21 mouse cellular contexts compared by ENCODE assay signal in the genomic region with DNA sequence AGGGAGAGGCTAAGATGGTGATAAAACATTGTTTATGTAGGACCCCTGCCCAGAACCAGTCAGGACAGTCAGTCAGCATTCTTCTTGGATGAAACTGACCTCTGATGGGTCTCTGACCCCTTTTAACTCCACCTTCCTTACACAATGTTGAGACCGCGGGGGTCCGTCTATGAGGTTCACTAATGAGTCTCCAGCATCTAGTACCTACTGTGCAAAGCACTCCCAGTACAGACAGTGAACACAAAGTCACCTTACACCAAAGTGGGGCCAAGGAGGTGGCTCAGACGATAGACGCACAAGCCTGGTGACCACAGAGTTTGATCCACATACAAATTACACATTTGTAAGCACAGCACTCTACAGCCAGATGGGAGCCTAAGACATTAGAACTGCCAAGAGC. TPM values are rescaled to one million over a fixed set of nuclear protein-coding genes. Genes with fewer than 3 reads are reported as not detected.
A peak's percentile ranks its signal among the peaks of the same experiment; 100 is the strongest.
DNase-seq lines count a peak whose midpoint lies in the region; ATAC-seq lines count a peak whose summit lies in the region.
"Had no signal": no experiment of that assay in that cellular context is flagged by ENCODE, and none has a peak within 500 bp of the region (broad histone marks: within the 10 kb centered on the region; RNA-seq: fewer than 3 reads in every experiment).

No protein-coding gene starts in this region.

- WGBS in heart, embryonic 12.5 days: 63% methylated on average over 5 of the region's 5 CpGs
- WGBS in kidney, embryonic 16.5 days: 51% methylated on average over 5 of the region's 5 CpGs

- H3K4me2 ChIP-seq in heart, embryonic 12.5 days: no peak overlapping the region
- no peak overlapping the region for H3K4me2 ChIP-seq in kidney, embryonic 16.5 days (replicated peaks; ENCODE audit: low read depth, low read length)
- H3K4me2 ChIP-seq: limb, embryonic 13.5 days; liver, embryonic 11.5 days; lung, embryonic 15.5 days had no signal

- H3K36me3 ChIP-seq in heart, embryonic 12.5 days: 0 out of 2 replicates have a peak, but pooled peaks cover 3% of the 10 kb centered on the region
- H3K36me3 ChIP-seq in kidney, embryonic 16.5 days (ENCODE audit: insufficient read depth, low read length): 0 out of 2 replicates have a peak, but pooled peaks cover 3% of the 10 kb centered on the region
- H3K36me3 ChIP-seq: limb, embryonic 13.5 days; lung, embryonic 15.5 days had no signal

- H3K9ac ChIP-seq in heart, embryonic 12.5 days: no peak overlapping the region
- H3K9ac ChIP-seq in kidney, embryonic 16.5 days (replicated peaks; ENCODE audit: low read length): no peak overlapping the region
- H3K9ac ChIP-seq: limb, embryonic 13.5 days; lung, embryonic 15.5 days had no signal

- peak; percentile 29; the same call in 1 of the 2 replicates for ATAC-seq in heart, embryonic 12.5 days (ENCODE audit: insufficient number of reproducible peaks, low FRiP score)
- ATAC-seq in kidney, embryonic 16.5 days (ENCODE audit: low FRiP score, low TSS enrichment): peak; percentile 12; the same call in 1 of the 2 replicates
- no peak for ATAC-seq in cerebellum, adult (ENCODE audit: insufficient number of reproducible peaks, low FRiP score, low TSS enrichment)
- ATAC-seq: CD4-positive, CD25-positive, alpha-beta regulatory T cell, adult 4 months; intestine, embryonic 16.5 days had no signal

- DNase-seq in heart, adult 8-10 months (ENCODE audit: low spot score): no peak
- DNase-seq in kidney, adult 8-10 months: no peak
- DNase-seq in ES-CJ7 (ENCODE audit: low read depth, low spot score) (peak; percentile 37), R1 (ENCODE audit: low read depth, low spot score) (peak; percentile 58)
- no peak for DNase-seq in adrenal gland, adult 8-10 months
- DNase-seq: adrenal gland, postnatal 10 days; cerebellum, adult 18-20 months; cerebellum, postnatal 14 days; gastrocnemius, postnatal 25 days; kidney, postnatal 36 days; midbrain, embryonic 14.5 days had no signal

- H3K4me3 ChIP-seq in heart, embryonic 12.5 days: no peak overlapping the region
- no peak overlapping the region for H3K4me3 ChIP-seq in kidney, embryonic 16.5 days (ENCODE audit: low read length)
- H3K4me3 ChIP-seq: erythroblast, embryonic 14.5 days; layer of hippocampus, adult 2 months; limb, embryonic 13.5 days; lung, embryonic 15.5 days had no signal

- no peaks in the 10 kb centered on the region for H3K9me3 ChIP-seq in heart, embryonic 12.5 days (replicated peaks)
- H3K9me3 ChIP-seq in kidney, embryonic 16.5 days (ENCODE audit: low read length): no peaks in the 10 kb centered on the region
- H3K9me3 ChIP-seq: limb, embryonic 13.5 days; lung, embryonic 15.5 days had no signal

- H3K4me1 ChIP-seq in heart, embryonic 12.5 days (replicated peaks): peaks cover 26% of the 10 kb centered on the region
- H3K4me1 ChIP-seq in kidney, embryonic 16.5 days (ENCODE audit: insufficient read depth, low read length): peaks cover 15% of the 10 kb centered on the region
- H3K4me1 ChIP-seq: lung, embryonic 15.5 days had no signal

- no peaks in the 10 kb centered on the region for H3K27me3 ChIP-seq in heart, embryonic 12.5 days (replicated peaks)
- no peaks in the 10 kb centered on the region for H3K27me3 ChIP-seq in kidney, embryonic 16.5 days (ENCODE audit: insufficient read depth, low read length)
- H3K27me3 ChIP-seq: limb, embryonic 13.5 days; lung, embryonic 15.5 days had no signal

- H3K27ac ChIP-seq in heart, embryonic 12.5 days (ENCODE audit: poor library complexity, severe bottlenecking): no peak overlapping the region
- no peak overlapping the region for H3K27ac ChIP-seq in kidney, embryonic 16.5 days (ENCODE audit: low read length)
- H3K27ac ChIP-seq: layer of hippocampus, adult 2 months; limb, embryonic 13.5 days; lung, embryonic 15.5 days had no signal

RNA-seq across cellular contexts. Expression of a gene that starts 20.0 kb away (rescaled TPM):
- polyA plus RNA-seq in heart, embryonic 12.5 days (2016; fragmentation: Nextera tagmentation; extraction: Ambion mirVana): 4.8 and 5.4 TPM in 2 replicates
- total RNA-seq in heart, adult 8-10 months (2022): 10 to 100 TPM; 10.6 to 13.2 (median 12.2) TPM
- 3.9 and 4.6 TPM in 2 replicates for polyA plus RNA-seq in kidney, embryonic 16.5 days (2015; fragmentation: Nextera tagmentation; extraction: Ambion mirVana)
- total RNA-seq in adrenal gland, adult 8-10 months (2022): 10 to 100 TPM; 27.2 to 34.2 (median 32.0) TPM

Comparison
In these comparisons a context has a peak if more than half of its experiments do, and no peak if none do; other contexts are left out.
1. DNase-seq: peak in ES-CJ7 (single experiment) and R1 (single experiment); none in heart, adult 8-10 months (single experiment), kidney, adult 8-10 months (0 of 2) and adrenal gland, adult 8-10 months (single experiment).